ENCODE assay signal across 8 mouse cellular contexts in the genomic region with DNA sequence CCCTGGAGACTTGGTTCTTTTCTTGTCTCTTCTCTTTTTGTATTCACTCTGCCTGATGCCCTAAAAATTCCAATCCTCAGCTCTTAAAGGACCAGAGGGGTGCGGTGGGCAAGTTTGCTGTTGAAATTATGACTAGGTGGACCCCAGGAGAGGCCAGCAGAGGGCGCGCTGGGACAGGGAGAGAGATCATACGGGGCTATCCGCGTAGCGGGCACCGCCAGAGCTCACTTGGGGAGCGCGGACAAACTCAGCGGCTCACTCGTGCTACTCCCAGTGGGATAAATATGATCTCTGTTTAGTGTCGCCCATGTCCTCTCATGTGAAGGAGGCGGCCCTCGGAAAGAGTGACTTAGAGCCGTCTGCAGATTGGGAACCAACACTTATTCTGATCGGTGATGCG. TPM values are rescaled to one million over a fixed set of nuclear protein-coding genes. Genes with fewer than 3 reads are reported as not detected.
DNase-seq lines count a peak whose midpoint lies in the region; ATAC-seq lines count a peak whose summit lies in the region.

No protein-coding gene starts in this region.

- peak; percentile 50; the same call in 1 of the 2 replicates for ATAC-seq in hindbrain, embryonic 16.5 days
- peak; percentile 74 for ATAC-seq in megakaryocyte-erythroid progenitor cell, adult 5-6 weeks (replicated peaks; ENCODE audit: low FRiP score, low TSS enrichment, poor library complexity, severe bottlenecking)

- no peak overlapping the region for H3K9ac ChIP-seq in hindbrain, embryonic 16.5 days (ENCODE audit: low read depth, low read length)

- 0 out of 2 replicates have a peak overlapping the region, but pooled peaks have one; percentile 7 for H3K4me3 ChIP-seq in hindbrain, embryonic 16.5 days (ENCODE audit: low read length)

- H3K36me3 ChIP-seq in hindbrain, embryonic 16.5 days (ENCODE audit: control insufficient read depth, insufficient read depth, low read length): no peaks in the 10 kb centered on the region

- peak; percentile 86 for DNase-seq in T-cell, adult 2 months (ENCODE audit: low spot score)
- peak; percentile 86 to 92 for DNase-seq in cerebellum, postnatal 36 days
- peak; percentile 96 for DNase-seq in gastrocnemius, adult 18-20 months (ENCODE audit: low spot score)
- peak; percentile 83 to 94 for DNase-seq in left cerebral cortex, postnatal 10 days (ENCODE audit: extremely low spot score in 1 of 2, low spot score in 2 of 2)
- peak; percentile 96 for DNase-seq in right cerebral cortex, postnatal 14 days
- peak; percentile 81 to 92 for DNase-seq in urinary bladder, postnatal 36 days (ENCODE audit: low spot score in 2 of 2)

- peak overlapping the region; percentile 42 for H3K4me2 ChIP-seq in hindbrain, embryonic 16.5 days (ENCODE audit: low read length)

- intact Hi-C loops in left cerebral cortex, postnatal 10 days (cut with DNase I): loop anchor here (2.0 to 10.0 kb wide), 2 partner anchors 15 to 281 kb away; a partner anchor contains a TSS

- H3K27me3 ChIP-seq in hindbrain, embryonic 16.5 days (replicated peaks; ENCODE audit: control insufficient read depth, insufficient read depth, low read length): peaks cover 11% of the 10 kb centered on the region

- peaks cover 15% of the 10 kb centered on the region for H3K4me1 ChIP-seq in hindbrain, embryonic 16.5 days (ENCODE audit: control insufficient read depth, insufficient read depth, low read depth, low read length)

- H3K9me3 ChIP-seq in hindbrain, embryonic 16.5 days (ENCODE audit: control insufficient read depth, low read length): no peaks in the 10 kb centered on the region

- no peak overlapping the region for H3K27ac ChIP-seq in hindbrain, embryonic 16.5 days (ENCODE audit: low read depth, low read length)

- WGBS in hindbrain, embryonic 16.5 days: under 1% methylated on average over 18 of the region's 18 CpGs

RNA-seq across cellular contexts. Expression of a gene that starts 1.4 kb away (rescaled TPM):
- total RNA-seq in gastrocnemius, adult 18-20 months (2021): 10 to 100 TPM in 1 of 2 experiments, 1 to 10 TPM in 1; 9.3 to 11.4 TPM
- polyA plus RNA-seq in hindbrain, embryonic 16.5 days (2015; fragmentation: Nextera tagmentation; extraction: Ambion mirVana): 5.7 and 6.2 TPM in 2 replicates
- 1 to 10 TPM; 9.5 TPM for total RNA-seq in left cerebral cortex, postnatal 10 days (2021)
- 2.2 TPM in 1 of 2 replicates, not detected in the other for total RNA-seq in megakaryocyte-erythroid progenitor cell, adult 5-6 weeks (2014; fragmentation: Nextera tagmentation)
- not detected in 2 replicates for total RNA-seq in megakaryocyte-erythroid progenitor cell, adult 5-6 weeks (2017)

RNA-seq across cellular contexts. Expression of a gene that starts 12.4 kb away (rescaled TPM):
- 100 to 1,000 TPM; 408 to 425 TPM for total RNA-seq in gastrocnemius, adult 18-20 months (2021)
- 1,120 and 1,123 TPM in 2 replicates for polyA plus RNA-seq in hindbrain, embryonic 16.5 days (2015; fragmentation: Nextera tagmentation; extraction: Ambion mirVana)
- total RNA-seq in left cerebral cortex, postnatal 10 days (2021): 100 to 1,000 TPM; 525 to 535 TPM
- 1,285 and 1,514 TPM in 2 replicates for total RNA-seq in megakaryocyte-erythroid progenitor cell, adult 5-6 weeks (2014; fragmentation: Nextera tagmentation)
- 1,032 and 1,474 TPM in 2 replicates for total RNA-seq in megakaryocyte-erythroid progenitor cell, adult 5-6 weeks (2017)

RNA-seq across cellular contexts. Expression of a gene that starts 13.8 kb away (rescaled TPM):
- 100 to 1,000 TPM; 424 to 439 TPM for total RNA-seq in gastrocnemius, adult 18-20 months (2021)
- 4.7 and 5.8 TPM in 2 replicates for polyA plus RNA-seq in hindbrain, embryonic 16.5 days (2015; fragmentation: Nextera tagmentation; extraction: Ambion mirVana)
- 1 to 10 TPM; 1.3 to 1.4 TPM for total RNA-seq in left cerebral cortex, postnatal 10 days (2021)
- 0.15 and 5.2 TPM in 2 replicates for total RNA-seq in megakaryocyte-erythroid progenitor cell, adult 5-6 weeks (2014; fragmentation: Nextera tagmentation)
- total RNA-seq in megakaryocyte-erythroid progenitor cell, adult 5-6 weeks (2017): 0.19 and 0.88 TPM in 2 replicates

RNA-seq across cellular contexts. Expression of a gene that starts 20.5 kb away (rescaled TPM):
- total RNA-seq in gastrocnemius, adult 18-20 months (2021): 10 to 100 TPM; 50.8 to 55.8 TPM
- 55.2 and 65.7 TPM in 2 replicates for polyA plus RNA-seq in hindbrain, embryonic 16.5 days (2015; fragmentation: Nextera tagmentation; extraction: Ambion mirVana)
- 10 to 100 TPM; 24.8 to 25.7 TPM for total RNA-seq in left cerebral cortex, postnatal 10 days (2021)
- total RNA-seq in megakaryocyte-erythroid progenitor cell, adult 5-6 weeks (2014; fragmentation: Nextera tagmentation): 155 and 190 TPM in 2 replicates
- 53.7 and 106 TPM in 2 replicates for total RNA-seq in megakaryocyte-erythroid progenitor cell, adult 5-6 weeks (2017)

RNA-seq across cellular contexts. Expression of a gene that starts 30.4 kb away (rescaled TPM):
- not detected for total RNA-seq in gastrocnemius, adult 18-20 months (2021)
- polyA plus RNA-seq in hindbrain, embryonic 16.5 days (2015; fragmentation: Nextera tagmentation; extraction: Ambion mirVana): 0.17 and 0.33 TPM in 2 replicates
- not detected for total RNA-seq in left cerebral cortex, postnatal 10 days (2021)
- total RNA-seq in megakaryocyte-erythroid progenitor cell, adult 5-6 weeks (2014; fragmentation: Nextera tagmentation): not detected in 2 replicates
- total RNA-seq in megakaryocyte-erythroid progenitor cell, adult 5-6 weeks (2017): not detected in 2 replicates

Comparison
In these comparisons a context has a peak if more than half of its experiments do, and no peak if none do; other contexts are left out.
1. RNA of a gene that starts 13.8 kb away (total RNA-seq): 424 to 439 TPM in gastrocnemius, adult 18-20 months; 0.15 to 5.2 TPM in megakaryocyte-erythroid progenitor cell, adult 5-6 weeks and 1.3 to 1.4 TPM in left cerebral cortex, postnatal 10 days; every median in the first group is over 10 times any median in the second.
2. Peak in every context shown above with its lines, with median percentiles within 50 percentile points of each other: DNase-seq.